Mouse (Mus musculus): ENCODE data around the gene Pdcl2. TPM values are rescaled to one million over a fixed set of nuclear protein-coding genes. Genes with fewer than 3 reads are reported as not detected.

Gene Pdcl2
- polyA plus RNA-seq, 1 experiment from 2014 or later: not detected

- Histone ChIP-seq H3K36me3 (ENCODE audit: control insufficient read depth, insufficient read depth, low read length) (no peaks in the 10 kb centered on the region), H3K27me3 (ENCODE audit: control insufficient read depth, insufficient read depth, low read length) (no peaks in the 10 kb centered on the region), H3K4me1 (ENCODE audit: control insufficient read depth, insufficient read depth, low read length) (no peaks in the 10 kb centered on the region), H3K27ac (ENCODE audit: low read length) (no peak overlapping the region), H3K9ac (replicated peaks; ENCODE audit: low read depth, low read length) (no peak overlapping the region), H3K9me3 (ENCODE audit: control insufficient read depth, low read depth, low read length) (no peaks in the 10 kb centered on the region), H3K4me3 (ENCODE audit: low read depth, low read length) (no peak overlapping the region), H3K4me2 (replicated peaks; ENCODE audit: low read depth, low read length) (no peak overlapping the region)
- WGBS: 79% methylated on average over 3 of the region's 3 CpGs
- no peak for ATAC-seq (ENCODE audit: insufficient number of reproducible peaks, insufficient read depth, low FRiP score, low read depth)
Observed at GRCm38 (mm10) chr5:76288256-76288655, 42.7 kb downstream of the Pdcl2 start.

- Histone ChIP-seq H3K4me3 (ENCODE audit: low read depth, low read length) (no peak overlapping the region), H3K4me2 (replicated peaks; ENCODE audit: low read depth, low read length) (no peak overlapping the region), H3K9ac (replicated peaks; ENCODE audit: low read depth, low read length) (no peak overlapping the region), H3K27ac (ENCODE audit: low read length) (no peak overlapping the region), H3K27me3 (ENCODE audit: control insufficient read depth, insufficient read depth, low read length) (no peaks in the 10 kb centered on the region), H3K9me3 (ENCODE audit: control insufficient read depth, low read depth, low read length) (no peaks in the 10 kb centered on the region), H3K4me1 (ENCODE audit: control insufficient read depth, insufficient read depth, low read length) (no peaks in the 10 kb centered on the region), H3K36me3 (ENCODE audit: control insufficient read depth, insufficient read depth, low read length) (no peaks in the 10 kb centered on the region)
- ATAC-seq (ENCODE audit: insufficient number of reproducible peaks, insufficient read depth, low FRiP score, low read depth): no peak
- 79% methylated on average over 5 of the region's 5 CpGs for WGBS
Observed at GRCm38 (mm10) chr5:76287062-76287461, 43.9 kb downstream of the Pdcl2 start.

GRCm38 (mm10) chr5:76285699-76286098, 45.3 kb downstream of the Pdcl2 start:
- 69% methylated on average over 4 of the region's 4 CpGs for WGBS
- no peak for ATAC-seq (ENCODE audit: insufficient number of reproducible peaks, insufficient read depth, low FRiP score, low read depth)

GRCm38 (mm10) chr5:76283890-76284289, 47.1 kb downstream of the Pdcl2 start:
- H3K9me3 ChIP-seq (ENCODE audit: control insufficient read depth, low read depth, low read length): no peaks in the 10 kb centered on the region
- no peak overlapping the region for H3K4me2 ChIP-seq (replicated peaks; ENCODE audit: low read depth, low read length)
- no peaks in the 10 kb centered on the region for H3K27me3 ChIP-seq (ENCODE audit: control insufficient read depth, insufficient read depth, low read length)
- no peak overlapping the region for H3K27ac ChIP-seq (ENCODE audit: low read length)
- H3K4me3 ChIP-seq (ENCODE audit: low read depth, low read length): no peak overlapping the region
- no peaks in the 10 kb centered on the region for H3K36me3 ChIP-seq (ENCODE audit: control insufficient read depth, insufficient read depth, low read length)
- no peaks in the 10 kb centered on the region for H3K4me1 ChIP-seq (ENCODE audit: control insufficient read depth, insufficient read depth, low read length)
- no peak overlapping the region for H3K9ac ChIP-seq (replicated peaks; ENCODE audit: low read depth, low read length)
- WGBS: 81% methylated on average over 1 of the region's 1 CpGs
- ATAC-seq (ENCODE audit: insufficient number of reproducible peaks, insufficient read depth, low FRiP score, low read depth): no peak

More at GRCm38 (mm10) chr5:76285699-76286098, 45.3 kb downstream of the Pdcl2 start:
- H3K4me2 ChIP-seq (replicated peaks; ENCODE audit: low read depth, low read length): no peak overlapping the region
- no peaks in the 10 kb centered on the region for H3K27me3 ChIP-seq (ENCODE audit: control insufficient read depth, insufficient read depth, low read length)
- no peak overlapping the region for H3K9ac ChIP-seq (replicated peaks; ENCODE audit: low read depth, low read length)
- H3K4me1 ChIP-seq (ENCODE audit: control insufficient read depth, insufficient read depth, low read length): no peaks in the 10 kb centered on the region
- no peaks in the 10 kb centered on the region for H3K36me3 ChIP-seq (ENCODE audit: control insufficient read depth, insufficient read depth, low read length)
- H3K9me3 ChIP-seq (ENCODE audit: control insufficient read depth, low read depth, low read length): no peaks in the 10 kb centered on the region
- H3K4me3 ChIP-seq (ENCODE audit: low read depth, low read length): no peak overlapping the region
- H3K27ac ChIP-seq (ENCODE audit: low read length): no peak overlapping the region

GRCm38 (mm10) chr5:76274977-76275376, 56.0 kb downstream of the Pdcl2 start:
- Histone ChIP-seq H3K4me2 (replicated peaks; ENCODE audit: low read depth, low read length) (no peak overlapping the region), H3K9me3 (ENCODE audit: control insufficient read depth, low read depth, low read length) (no peaks in the 10 kb centered on the region), H3K27me3 (ENCODE audit: control insufficient read depth, insufficient read depth, low read length) (no peaks in the 10 kb centered on the region), H3K4me3 (ENCODE audit: low read depth, low read length) (no peak overlapping the region), H3K4me1 (ENCODE audit: control insufficient read depth, insufficient read depth, low read length) (no peaks in the 10 kb centered on the region), H3K36me3 (ENCODE audit: control insufficient read depth, insufficient read depth, low read length) (no peaks in the 10 kb centered on the region; the same call in 1 of the 2 replicates), H3K9ac (replicated peaks; ENCODE audit: low read depth, low read length) (no peak overlapping the region), H3K27ac (ENCODE audit: low read length) (no peak overlapping the region)
- 78% methylated on average over 4 of the region's 4 CpGs for WGBS
- ATAC-seq (ENCODE audit: insufficient number of reproducible peaks, insufficient read depth, low FRiP score, low read depth): no peak

Other genes starting within 250 kb of the Pdcl2 start
- 33.6 and 34.1 TPM in 2 replicates for gene Srd5a3, start 190.9 kb downstream of the Pdcl2 start, polyA plus RNA-seq (2014; fragmentation: Nextera tagmentation; extraction: Ambion mirVana)
- 120 and 127 TPM in 2 replicates for gene Tmem165, start 147.3 kb downstream of the Pdcl2 start, polyA plus RNA-seq (2014; fragmentation: Nextera tagmentation; extraction: Ambion mirVana)
- gene Clock, start 26.4 kb downstream of the Pdcl2 start, polyA plus RNA-seq (2014; fragmentation: Nextera tagmentation; extraction: Ambion mirVana): 20.6 and 21.1 TPM in 2 replicates
- not detected in 2 replicates for gene Nmu, start 32.6 kb upstream of the Pdcl2 start, polyA plus RNA-seq (2014; fragmentation: Nextera tagmentation; extraction: Ambion mirVana)
- not detected in 2 replicates for gene Gm7271, start 152.9 kb upstream of the Pdcl2 start, polyA plus RNA-seq (2014; fragmentation: Nextera tagmentation; extraction: Ambion mirVana)
- 34.9 and 40.2 TPM in 2 replicates for gene Exoc1, start 198.2 kb upstream of the Pdcl2 start, polyA plus RNA-seq (2014; fragmentation: Nextera tagmentation; extraction: Ambion mirVana)

Measured in stomach, embryonic 14.5 days (tissue).